Mouse (Mus musculus) thymus, adult 2 months (tissue): ENCODE results near the gene Glyctk.

Source experiments
- CTCF ChIP-seq: fragments of 200-500 bp; IDR thresholded peaks from 2 replicates; pipeline ENCODE4 v1.5.1; 2012; ENCODE audit warnings: mild to moderate bottlenecking, control low read depth, low read length, moderate library complexity, borderline replicate concordance; ENCODE audit not compliant: control insufficient read depth, poor library complexity, insufficient read depth; ENCODE audit errors: extremely low read depth
- POLR2A ChIP-seq: fragments of 200-500 bp; IDR thresholded peaks from 2 replicates; pipeline ENCODE4 v1.6.1; 2012; ENCODE audit warnings: mild to moderate bottlenecking, low read length, control low read depth, moderate library complexity; ENCODE audit not compliant: control insufficient read depth, poor library complexity, insufficient read depth; ENCODE audit errors: extremely low read depth

DNA sequence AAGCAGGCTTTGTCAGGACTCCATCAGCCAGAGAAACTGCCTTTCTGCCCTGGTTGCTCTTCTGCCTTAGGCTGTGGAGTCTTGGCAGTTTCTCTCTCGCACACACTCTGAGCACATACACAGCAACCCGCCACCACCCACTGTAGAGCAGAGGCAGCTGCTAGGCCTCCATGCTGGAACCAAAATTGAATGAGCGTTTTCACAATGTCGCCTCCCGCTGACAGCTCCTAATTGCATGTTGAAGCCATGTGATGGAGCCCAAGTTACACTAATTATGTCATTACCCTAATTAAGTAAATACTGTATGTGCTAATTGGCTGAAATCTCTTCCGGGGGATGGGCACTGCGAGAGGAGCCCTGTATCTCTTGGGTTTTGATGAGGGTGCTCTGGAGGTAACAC is 13.8 kb downstream of the Glyctk start:
- no peak for TF ChIP-seq CTCF
- TF ChIP-seq POLR2A, result no peak
